Mouse (Mus musculus) bone marrow, adult 2 months (tissue): Measurements from ENCODE around the gene Mrpl22.

Experiments used
- CTCF ChIP-seq: fragments of 200-500 bp; IDR thresholded peaks from 2 replicates; pipeline ENCODE4 v1.5.1; 2011; ENCODE audit warnings: low read length, control low read depth; ENCODE audit not compliant: control insufficient read depth, insufficient read depth
- POLR2A ChIP-seq: fragments of 200-500 bp; IDR thresholded peaks from 2 replicates; pipeline ENCODE4 v1.6.1; 2011; ENCODE audit warnings: low read depth, mild to moderate bottlenecking, control low read depth, low read length, borderline replicate concordance; ENCODE audit not compliant: control insufficient read depth

- no peak for TF ChIP-seq CTCF
- no peak for TF ChIP-seq POLR2A
These were observed 12.1 kb downstream of the Mrpl22 start for GRCm38 (mm10) chr11:58183579-58183978.
